Mouse (Mus musculus): ENCODE results near the gene Cdc6.

DNA sequence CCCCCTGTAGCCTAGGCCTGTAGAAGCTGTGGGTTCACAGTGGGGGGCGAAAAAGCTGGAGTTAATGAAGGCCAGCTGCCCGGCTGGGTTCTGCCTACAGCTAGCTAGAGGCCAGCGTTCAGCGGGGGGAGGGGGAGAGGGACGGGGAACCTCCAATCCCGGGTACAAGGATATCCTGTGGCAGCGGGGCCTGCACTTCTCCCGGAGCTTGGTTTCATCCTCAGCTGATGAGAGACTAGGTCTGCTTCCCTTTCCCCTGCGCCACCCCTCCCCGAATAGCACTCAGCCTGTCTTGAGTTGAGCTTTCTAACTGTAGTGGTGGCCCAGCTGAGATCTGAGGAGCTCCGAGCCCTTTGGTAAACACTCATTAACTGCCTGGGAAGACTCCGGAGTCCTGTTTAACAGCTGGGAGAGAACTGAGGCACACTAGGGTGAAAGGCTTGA is 18.3 kb downstream of the Cdc6 start:
- TF ChIP-seq CTCF (IDR thresholded peaks at IDR 0.05) (no peak), POLR2A (IDR thresholded peaks at IDR 0.05; ENCODE audit: insufficient read depth, low read depth, low read length) (no peak)

All from heart, adult 2 months (tissue).